Mouse (Mus musculus): ENCODE measurements at regions not wholly inside any gene's neighbourhood (a gene's known extent, or its start where the extent isn't known, plus 50 kb on each side); places are given as distances from the start of the nearest gene placed in this dataset.

GRCm38 (mm10) chr19:32973130-32973529 lies 215.8 kb downstream of the Pten start:
- TF ChIP-seq EP300 (IDR thresholded peaks at IDR 0.05; ENCODE audit: low read depth) (no peak), CTCF (IDR thresholded peaks at IDR 0.05; ENCODE audit: low read depth) (no peak)
